Mouse (Mus musculus) intestine, embryonic 16.5 days (tissue): ENCODE results near the gene Gbf1. TPM values are rescaled to one million over a fixed set of nuclear protein-coding genes. Genes with fewer than 3 reads are reported as not detected.

Source experiments
- ATAC-seq: fragments of 200-750 bp; cut with Nextera tagmentation; 2 replicates; pipeline ENCODE4 v1.8.0; 2017; ENCODE audit warnings: moderate TSS enrichment, moderate library complexity
- H3K27ac ChIP-seq: fragments of 300-500 bp; sonication (generic); 2 replicates; pipeline ENCODE4 v1.5.1; 2014; ENCODE audit warnings: mild to moderate bottlenecking, low read length
- H3K27me3 ChIP-seq: fragments of 300-500 bp; sonication (generic); replicated peaks from 2 replicates; pipeline ENCODE4 v1.6.1; 2014; ENCODE audit warnings: low read length, control low read depth, mixed read lengths; ENCODE audit not compliant: control insufficient read depth, insufficient read depth
- H3K36me3 ChIP-seq: fragments of 300-500 bp; sonication (generic); 2 replicates; pipeline ENCODE4 v1.6.1; 2014; ENCODE audit warnings: low read length, control low read depth; ENCODE audit not compliant: control insufficient read depth, insufficient read depth
- H3K4me1 ChIP-seq: fragments of 300-500 bp; sonication (generic); 2 replicates; pipeline ENCODE4 v1.6.1; 2014; ENCODE audit warnings: low read length, control low read depth, mixed read lengths; ENCODE audit not compliant: control insufficient read depth, insufficient read depth
- H3K4me2 ChIP-seq: fragments of 300-500 bp; sonication (generic); 2 replicates; pipeline ENCODE4 v1.6.1; 2014; ENCODE audit warnings: low read depth, low read length, control low read depth
- H3K4me3 ChIP-seq: fragments of 300-500 bp; sonication (generic); 2 replicates; pipeline ENCODE4 v1.5.1; 2014; ENCODE audit warnings: mild to moderate bottlenecking, low read length
- H3K9ac ChIP-seq: fragments of 300-500 bp; sonication (generic); 2 replicates; pipeline ENCODE4 v1.6.1; 2014; ENCODE audit warnings: low read depth, low read length
- H3K9me3 ChIP-seq: fragments of 300-500 bp; sonication (generic); 2 replicates; pipeline ENCODE4 v1.6.1; 2016; ENCODE audit warnings: low read length, control low read depth; ENCODE audit not compliant: control insufficient read depth
- WGBS: fragments of 180-500 bp; shearing (Covaris S2); extraction: QIAGEN DNeasy Blood & Tissue Kit; methylation state at CpG from one replicate; pipeline ENCODE4 v1.1.7; 2014; 5-methylcytosine and 5-hydroxymethylcytosine counted together
- polyA plus RNA-seq: library from polyadenylated mRNA; unstranded; fragments of >200 nt; fragmentation: Nextera tagmentation; extraction: Ambion mirVana; gene quantifications from 2 replicates; pipeline ENCODE4 v1.2.1, GENCODE M21; 2015

Gene Gbf1
- polyA plus RNA-seq, 1 experiment from 2014 or later, result 33.6 TPM

GRCm38 (mm10) chr19:46307781-46308180, 155.5 kb downstream of the Gbf1 start:
- Histone ChIP-seq H3K4me1 (peaks cover 25% of the 10 kb centered on the region), H3K36me3 (0 out of 2 replicates have a peak, but pooled peaks cover 7% of the 10 kb centered on the region)
- 83% methylated on average over 16 of the region's 16 CpGs for WGBS

GRCm38 (mm10) chr19:46308303-46308702, 156.0 kb downstream of the Gbf1 start:
- peak overlapping the region; percentile 68 for H3K9ac ChIP-seq
- no peaks in the 10 kb centered on the region for H3K9me3 ChIP-seq
- peaks cover 24% of the 10 kb centered on the region for H3K4me1 ChIP-seq
- 0 out of 2 replicates have a peak, but pooled peaks cover 8% of the 10 kb centered on the region for H3K36me3 ChIP-seq
- 74% methylated on average over 16 of the region's 16 CpGs for WGBS
- no peak overlapping the region for H3K4me3 ChIP-seq
- no peak for ATAC-seq
- H3K27ac ChIP-seq, result no peak overlapping the region
- peak overlapping the region; percentile 91; the same call in 1 of the 2 replicates for H3K4me2 ChIP-seq
- H3K27me3 ChIP-seq, result peaks cover 5% of the 10 kb centered on the region; the same call in 1 of the 2 replicates

More at GRCm38 (mm10) chr19:46307781-46308180, 155.5 kb downstream of the Gbf1 start:
- no peak overlapping the region for H3K4me3 ChIP-seq
- H3K27me3 ChIP-seq, result peaks cover 5% of the 10 kb centered on the region; the same call in 1 of the 2 replicates
- no peak for ATAC-seq
- no peak overlapping the region for H3K27ac ChIP-seq
- no peaks in the 10 kb centered on the region for H3K9me3 ChIP-seq
- H3K9ac ChIP-seq, result no peak overlapping the region
- no peak overlapping the region for H3K4me2 ChIP-seq

GRCm38 (mm10) chr19:46308706-46309435, 156.6 kb downstream of the Gbf1 start:
- H3K4me1 ChIP-seq, result peaks cover 20% of the 10 kb centered on the region
- H3K36me3 ChIP-seq, result 0 out of 2 replicates have a peak, but pooled peaks cover 8% of the 10 kb centered on the region
- peak overlapping the region; percentile 47 for H3K4me3 ChIP-seq
- 3% methylated on average over 47 of the region's 47 CpGs for whole genome bisulfite sequencing
- peak overlapping the region; percentile 91 for H3K4me2 ChIP-seq
- peaks cover 6% of the 10 kb centered on the region; the same call in 1 of the 2 replicates for H3K27me3 ChIP-seq
- peak; percentile 9; the same call in 1 of the 2 replicates for ATAC-seq
- no peaks in the 10 kb centered on the region for H3K9me3 ChIP-seq
- H3K9ac ChIP-seq, result peak overlapping the region; percentile 68
- H3K27ac ChIP-seq, result no peak overlapping the region

GRCm38 (mm10) chr19:46309651-46310305, 157.5 kb downstream of the Gbf1 start:
- ATAC-seq, result no peak
- Histone ChIP-seq H3K36me3 (0 out of 2 replicates have a peak, but pooled peaks cover 8% of the 10 kb centered on the region), H3K9me3 (no peaks in the 10 kb centered on the region), H3K27ac (no peak overlapping the region), H3K27me3 (peaks cover 13% of the 10 kb centered on the region; the same call in 1 of the 2 replicates), H3K9ac (no peak overlapping the region), H3K4me3 (no peak overlapping the region), H3K4me2 (no peak overlapping the region), H3K4me1 (peaks cover 26% of the 10 kb centered on the region)
- 79% methylated on average over 21 of the region's 21 CpGs for WGBS

- Histone ChIP-seq H3K9ac (no peak overlapping the region), H3K4me1 (peaks cover 28% of the 10 kb centered on the region), H3K9me3 (no peaks in the 10 kb centered on the region), H3K4me2 (no peak overlapping the region), H3K27me3 (peaks cover 13% of the 10 kb centered on the region; the same call in 1 of the 2 replicates), H3K36me3 (0 out of 2 replicates have a peak, but pooled peaks cover 8% of the 10 kb centered on the region), H3K27ac (no peak overlapping the region), H3K4me3 (no peak overlapping the region)
- 93% methylated on average over 12 of the region's 12 CpGs for WGBS
- ATAC-seq, result no peak
These were observed 158.1 kb downstream of the Gbf1 start for GRCm38 (mm10) chr19:46310312-46310865.

- H3K9me3 ChIP-seq, result no peaks in the 10 kb centered on the region
- H3K27me3 ChIP-seq, result peaks cover 13% of the 10 kb centered on the region
- H3K36me3 ChIP-seq, result 0 out of 2 replicates have a peak, but pooled peaks cover 8% of the 10 kb centered on the region
- WGBS, result 86% methylated on average over 9 of the region's 9 CpGs
- no peak overlapping the region for H3K27ac ChIP-seq
- no peak overlapping the region for H3K4me2 ChIP-seq
- H3K4me1 ChIP-seq, result peaks cover 22% of the 10 kb centered on the region
- no peak for ATAC-seq
- H3K9ac ChIP-seq, result no peak overlapping the region
- no peak overlapping the region for H3K4me3 ChIP-seq
These were observed 159.0 kb downstream of the Gbf1 start for GRCm38 (mm10) chr19:46311341-46311740.

- Histone ChIP-seq H3K4me1 (peaks cover 20% of the 10 kb centered on the region), H3K9me3 (no peaks in the 10 kb centered on the region), H3K27ac (no peak overlapping the region), H3K9ac (no peak overlapping the region), H3K4me3 (no peak overlapping the region), H3K4me2 (no peak overlapping the region), H3K27me3 (peaks cover 24% of the 10 kb centered on the region), H3K36me3 (0 out of 2 replicates have a peak, but pooled peaks cover 8% of the 10 kb centered on the region)
- ATAC-seq, result no peak
- WGBS, result 86% methylated on average over 21 of the region's 21 CpGs
These were observed 160.3 kb downstream of the Gbf1 start for GRCm38 (mm10) chr19:46312566-46312965.

GRCm38 (mm10) chr19:46313116-46313515, 160.8 kb downstream of the Gbf1 start:
- H3K9me3 ChIP-seq, result no peaks in the 10 kb centered on the region
- no peak overlapping the region for H3K9ac ChIP-seq
- no peak overlapping the region for H3K27ac ChIP-seq
- H3K36me3 ChIP-seq, result 0 out of 2 replicates have a peak, but pooled peaks cover 8% of the 10 kb centered on the region
- no peak overlapping the region for H3K4me2 ChIP-seq
- peaks cover 24% of the 10 kb centered on the region for H3K4me1 ChIP-seq
- no peak for ATAC-seq
- 90% methylated on average over 9 of the region's 9 CpGs for WGBS
- H3K4me3 ChIP-seq, result no peak overlapping the region
- H3K27me3 ChIP-seq, result peaks cover 25% of the 10 kb centered on the region

GRCm38 (mm10) chr19:46313591-46313990, 161.3 kb downstream of the Gbf1 start:
- 66% methylated on average over 6 of the region's 6 CpGs for WGBS
- Histone ChIP-seq H3K27me3 (peaks cover 27% of the 10 kb centered on the region), H3K27ac (no peak overlapping the region), H3K36me3 (0 out of 2 replicates have a peak, but pooled peaks cover 8% of the 10 kb centered on the region), H3K4me2 (no peak overlapping the region), H3K9ac (no peak overlapping the region), H3K4me3 (no peak overlapping the region), H3K9me3 (no peaks in the 10 kb centered on the region), H3K4me1 (peaks cover 25% of the 10 kb centered on the region)
- no peak for ATAC-seq
